Mouse (Mus musculus) midbrain, embryonic 13.5 days (tissue): ENCODE results near the gene Ric3. TPM values are rescaled to one million over a fixed set of nuclear protein-coding genes. Genes with fewer than 3 reads are reported as not detected.

ENCODE experiments used
- ATAC-seq: fragments of 200-750 bp; cut with Nextera tagmentation; 2 replicates; pipeline ENCODE4 v1.8.0; 2017; ENCODE audit warnings: mild to moderate bottlenecking, moderate TSS enrichment, moderate library complexity
- H3K27ac ChIP-seq: fragments of 300-500 bp; sonication (generic); 2 replicates; pipeline ENCODE4 v1.5.1; 2015; ENCODE audit warnings: inconsistent platforms, mild to moderate bottlenecking, moderate library complexity
- H3K27me3 ChIP-seq: fragments of 300-500 bp; sonication (generic); 2 replicates; pipeline ENCODE4 v1.6.1; 2015; ENCODE audit warnings: mild to moderate bottlenecking, inconsistent platforms
- H3K36me3 ChIP-seq: fragments of 300-500 bp; sonication (generic); 2 replicates; pipeline ENCODE4 v1.6.1; 2015; ENCODE audit warnings: mild to moderate bottlenecking, inconsistent platforms
- H3K4me1 ChIP-seq: fragments of 300-500 bp; sonication (generic); replicated peaks from 2 replicates; pipeline ENCODE4 v1.6.1; 2015; ENCODE audit warnings: inconsistent platforms
- H3K4me2 ChIP-seq: fragments of 300-500 bp; sonication (generic); replicated peaks from 2 replicates; pipeline ENCODE4 v1.6.1; 2015; ENCODE audit warnings: moderate library complexity, mild to moderate bottlenecking, inconsistent platforms
- H3K4me3 ChIP-seq: fragments of 300-500 bp; sonication (generic); replicated peaks from 2 replicates; pipeline ENCODE4 v1.5.1; 2015; ENCODE audit warnings: mild to moderate bottlenecking, inconsistent platforms
- H3K9ac ChIP-seq: fragments of 300-500 bp; sonication (generic); replicated peaks from 2 replicates; pipeline ENCODE4 v1.6.1; 2015; ENCODE audit warnings: mild to moderate bottlenecking, inconsistent platforms
- H3K9me3 ChIP-seq: fragments of 300-500 bp; sonication (generic); 2 replicates; pipeline ENCODE4 v1.6.1; 2016; ENCODE audit warnings: mild to moderate bottlenecking, inconsistent platforms
- WGBS: fragments of 180-500 bp; shearing (Covaris S2); methylation state at CpG from one replicate; pipeline ENCODE4 v1.1.7; 2015; 5-methylcytosine and 5-hydroxymethylcytosine counted together
- polyA plus RNA-seq: library from polyadenylated mRNA; unstranded; fragments of >200 nt; fragmentation: Nextera tagmentation; extraction: Ambion mirVana; gene quantifications from 2 replicates; pipeline ENCODE4 v1.2.1, GENCODE M21; 2015

The Ric3 gene
- polyA plus RNA-seq, 1 experiment from 2014 or later: 34.0 TPM

DNA sequence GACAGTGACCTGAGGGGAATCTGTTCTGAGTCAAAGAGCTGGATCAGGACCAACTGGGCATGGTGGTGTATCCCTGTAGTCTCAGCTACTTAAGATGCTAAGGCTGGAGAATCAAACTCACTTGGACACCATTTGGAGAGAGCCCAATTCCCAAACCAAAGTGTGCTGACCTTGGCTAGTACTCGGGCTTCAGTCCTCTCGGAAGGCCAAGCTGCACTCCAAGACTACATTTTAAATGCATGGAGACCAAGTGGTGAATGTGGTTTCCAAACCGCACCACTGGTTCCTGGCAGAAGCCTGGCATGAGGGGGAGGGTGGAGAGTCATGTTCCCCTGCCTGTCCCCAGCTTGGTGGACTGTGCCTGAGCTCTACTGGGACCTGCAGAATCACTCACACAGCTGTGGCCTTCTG is 89.2 kb downstream of the Ric3 start:
- Histone ChIP-seq H3K9ac (no peak overlapping the region), H3K36me3 (no peaks in the 10 kb centered on the region), H3K4me2 (no peak overlapping the region), H3K27ac (no peak overlapping the region), H3K4me1 (no peaks in the 10 kb centered on the region), H3K27me3 (no peaks in the 10 kb centered on the region), H3K4me3 (no peak overlapping the region), H3K9me3 (no peaks in the 10 kb centered on the region)
- ATAC-seq: no peak
- WGBS: 96% methylated on average over 3 of the region's 3 CpGs

DNA sequence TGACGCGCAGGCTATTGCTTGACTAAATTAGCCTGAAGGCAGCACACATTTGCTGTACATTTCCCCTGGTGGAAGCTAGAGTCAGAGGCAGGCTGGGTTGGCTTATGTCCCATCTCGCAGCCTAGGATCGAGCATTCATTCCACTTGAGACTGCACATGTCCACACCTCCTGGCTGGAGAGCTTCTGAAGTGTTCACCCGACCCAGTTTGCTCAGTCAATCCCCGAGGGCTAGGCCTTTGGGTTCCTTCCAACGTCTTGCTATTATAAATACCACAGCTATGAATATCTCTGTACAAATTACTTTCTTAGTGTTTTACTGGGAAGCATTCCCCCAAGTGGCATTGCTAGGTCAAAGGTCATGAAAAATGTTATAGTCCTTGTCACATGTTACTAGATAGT is 89.9 kb downstream of the Ric3 start:
- ATAC-seq: no peak
- no peaks in the 10 kb centered on the region for H3K36me3 ChIP-seq

DNA sequence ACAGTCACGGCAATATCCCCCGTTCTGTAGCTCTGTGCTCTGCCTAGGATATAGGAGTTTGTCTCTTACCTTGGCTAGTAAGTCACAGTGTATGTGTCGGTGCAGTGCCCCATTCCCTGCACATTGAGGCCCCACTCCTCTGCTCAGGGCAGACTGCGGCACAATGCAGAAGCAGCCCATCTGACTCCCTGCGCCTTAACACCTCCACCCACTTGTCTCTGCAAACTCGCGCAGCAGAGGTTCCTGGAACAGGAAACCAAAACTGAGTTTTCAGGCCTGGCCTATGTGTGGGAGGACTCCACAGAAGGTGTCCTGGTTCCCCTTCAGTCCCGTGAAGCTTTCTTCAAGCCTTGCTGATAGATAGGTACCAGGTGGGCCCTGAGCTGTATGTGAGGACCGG is 91.9 kb downstream of the Ric3 start:
- Histone ChIP-seq H3K27me3 (no peaks in the 10 kb centered on the region), H3K9me3 (no peaks in the 10 kb centered on the region), H3K36me3 (no peaks in the 10 kb centered on the region), H3K27ac (no peak overlapping the region), H3K9ac (no peak overlapping the region), H3K4me1 (no peaks in the 10 kb centered on the region), H3K4me2 (no peak overlapping the region), H3K4me3 (no peak overlapping the region)
- 86% methylated on average over 9 of the region's 9 CpGs for WGBS
- no peak for ATAC-seq

More for the DNA sequence above, 89.9 kb downstream of the Ric3 start:
- Histone ChIP-seq H3K4me1 (no peaks in the 10 kb centered on the region), H3K4me3 (no peak overlapping the region), H3K4me2 (no peak overlapping the region), H3K27ac (no peak overlapping the region), H3K9me3 (no peaks in the 10 kb centered on the region), H3K9ac (no peak overlapping the region), H3K27me3 (no peaks in the 10 kb centered on the region)
- WGBS: 75% methylated on average over 7 of the region's 7 CpGs

DNA sequence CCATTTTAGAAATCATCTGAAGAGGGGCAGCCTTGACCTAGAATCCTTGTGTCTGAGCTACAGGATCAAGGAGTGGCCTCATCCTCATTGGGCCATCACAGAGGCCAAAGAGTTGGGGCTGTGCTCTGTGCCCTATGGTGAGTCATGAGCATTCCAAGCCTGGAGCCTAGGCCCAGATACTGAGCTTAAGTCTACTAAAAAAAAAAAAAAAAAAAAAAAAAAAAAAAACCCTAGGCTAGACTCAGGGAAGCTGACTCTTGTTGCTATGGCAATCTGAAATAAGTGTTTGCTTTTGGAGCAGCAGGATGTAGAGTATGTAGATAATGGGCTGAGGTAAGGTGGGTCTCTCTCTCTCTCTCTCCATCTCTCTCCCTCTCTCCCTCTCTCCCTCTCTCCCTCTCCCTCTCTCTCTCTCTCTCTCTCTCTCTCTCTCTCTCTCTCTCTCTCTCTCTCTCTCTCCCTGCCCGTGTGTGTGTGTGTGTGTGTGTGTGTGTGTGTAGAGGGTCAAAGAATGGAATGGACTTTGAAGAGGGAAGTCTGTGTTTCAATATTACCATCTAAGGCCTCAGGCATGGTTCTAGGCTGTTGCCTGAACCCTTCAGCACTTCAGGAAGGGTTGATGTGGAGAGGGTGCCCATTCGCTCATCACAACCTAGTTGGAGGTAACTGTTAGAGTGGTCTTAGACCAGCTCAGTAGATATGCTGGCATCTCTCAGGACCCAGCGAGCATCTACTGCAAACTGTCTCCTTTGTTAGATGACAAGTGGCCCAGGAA is 97.0 kb downstream of the Ric3 start:
- no peak overlapping the region for H3K27ac ChIP-seq
- no peak overlapping the region for H3K9ac ChIP-seq
- H3K4me3 ChIP-seq: no peak overlapping the region
- no peak overlapping the region for H3K4me2 ChIP-seq
- H3K9me3 ChIP-seq: no peaks in the 10 kb centered on the region
- no peaks in the 10 kb centered on the region for H3K36me3 ChIP-seq
- no peaks in the 10 kb centered on the region for H3K4me1 ChIP-seq
- ATAC-seq: no peak
- no peaks in the 10 kb centered on the region for H3K27me3 ChIP-seq
- 84% methylated on average over 2 of the region's 3 CpGs for WGBS

Other genes starting within 250 kb of the Ric3 start
- not detected in 2 replicates for gene Olfr516, start 232.8 kb downstream of the Ric3 start, polyA plus RNA-seq
- not detected in 2 replicates for gene Olfr517, start 211.0 kb downstream of the Ric3 start, polyA plus RNA-seq
- gene Olfr518, start 198.3 kb downstream of the Ric3 start, polyA plus RNA-seq: not detected in 2 replicates
- gene Olfr519, start 188.9 kb downstream of the Ric3 start, polyA plus RNA-seq: not detected in 2 replicates
- gene Nlrp10, start 153.2 kb downstream of the Ric3 start, polyA plus RNA-seq: not detected in 2 replicates
- gene Eif3f, start 148.9 kb downstream of the Ric3 start, polyA plus RNA-seq: 78.2 and 78.7 TPM in 2 replicates
- gene Tub, start 133.0 kb downstream of the Ric3 start, polyA plus RNA-seq: 37.9 and 40.9 TPM in 2 replicates
- 95.3 and 121 TPM in 2 replicates for gene Lmo1, start 91.9 kb upstream of the Ric3 start, polyA plus RNA-seq